Mouse (Mus musculus): ENCODE results near the gene Bach2. TPM values are rescaled to one million over a fixed set of nuclear protein-coding genes. Genes with fewer than 3 reads are reported as not detected.

The Bach2 gene
- polyA plus RNA-seq, 1 experiment from 2014 or later: 6.7 TPM

- peaks cover 10% of the 10 kb centered on the region for H3K4me1 ChIP-seq (replicated peaks; ENCODE audit: control insufficient read depth, insufficient read depth, low read length)
- no peak overlapping the region for H3K27ac ChIP-seq (ENCODE audit: low read depth)
- no peaks in the 10 kb centered on the region for H3K36me3 ChIP-seq (ENCODE audit: control insufficient read depth, insufficient read depth, low read length)
- no peak overlapping the region for H3K4me2 ChIP-seq (ENCODE audit: low read length)
- DNase-seq (ENCODE audit: low spot score): no peak
- ATAC-seq (replicated peaks; ENCODE audit: low FRiP score, low TSS enrichment, low read depth): no peak
- H3K9me3 ChIP-seq (ENCODE audit: control insufficient read depth, low read length): no peaks in the 10 kb centered on the region
- H3K9ac ChIP-seq (ENCODE audit: low read length): no peak overlapping the region
- 33% methylated on average over 4 of the region's 4 CpGs for WGBS
- H3K27me3 ChIP-seq (replicated peaks; ENCODE audit: control insufficient read depth, insufficient read depth, low read length): no peaks in the 10 kb centered on the region
- no peak overlapping the region for H3K4me3 ChIP-seq (ENCODE audit: low read depth, low read length)
Measured at GRCm38 (mm10) chr4:32218371-32218770, 20.2 kb upstream of the Bach2 start.

GRCm38 (mm10) chr4:32219428-32220128 is 19.0 kb upstream of the Bach2 start:
- Histone ChIP-seq H3K4me2 (ENCODE audit: low read length) (no peak overlapping the region), H3K36me3 (ENCODE audit: control insufficient read depth, insufficient read depth, low read length) (no peaks in the 10 kb centered on the region), H3K4me3 (ENCODE audit: low read depth, low read length) (no peak overlapping the region), H3K27me3 (replicated peaks; ENCODE audit: control insufficient read depth, insufficient read depth, low read length) (no peaks in the 10 kb centered on the region), H3K4me1 (replicated peaks; ENCODE audit: control insufficient read depth, insufficient read depth, low read length) (peaks cover 10% of the 10 kb centered on the region), H3K9me3 (ENCODE audit: control insufficient read depth, low read length) (no peaks in the 10 kb centered on the region), H3K27ac (ENCODE audit: low read depth) (0 out of 2 replicates have a peak overlapping the region, but pooled peaks have one; percentile 19), H3K9ac (ENCODE audit: low read length) (no peak overlapping the region)
- DNase-seq (ENCODE audit: low spot score) (no peak), ATAC-seq (replicated peaks; ENCODE audit: low FRiP score, low TSS enrichment, low read depth) (no peak)
- 55% methylated on average over 10 of the region's 10 CpGs for WGBS

- Histone ChIP-seq H3K4me1 (replicated peaks; ENCODE audit: control insufficient read depth, insufficient read depth, low read length) (peaks cover 10% of the 10 kb centered on the region), H3K27ac (ENCODE audit: low read depth) (0 out of 2 replicates have a peak overlapping the region, but pooled peaks have one; percentile 19), H3K4me2 (ENCODE audit: low read length) (no peak overlapping the region), H3K27me3 (replicated peaks; ENCODE audit: control insufficient read depth, insufficient read depth, low read length) (no peaks in the 10 kb centered on the region), H3K4me3 (ENCODE audit: low read depth, low read length) (no peak overlapping the region), H3K9me3 (ENCODE audit: control insufficient read depth, low read length) (no peaks in the 10 kb centered on the region), H3K9ac (ENCODE audit: low read length) (no peak overlapping the region), H3K36me3 (ENCODE audit: control insufficient read depth, insufficient read depth, low read length) (no peaks in the 10 kb centered on the region)
- ATAC-seq (replicated peaks; ENCODE audit: low FRiP score, low TSS enrichment, low read depth) (no peak), DNase-seq (ENCODE audit: low spot score) (no peak)
- WGBS: 54% methylated on average over 4 of the region's 4 CpGs
Measured at GRCm38 (mm10) chr4:32220129-32220491, 18.5 kb upstream of the Bach2 start.

DNA sequence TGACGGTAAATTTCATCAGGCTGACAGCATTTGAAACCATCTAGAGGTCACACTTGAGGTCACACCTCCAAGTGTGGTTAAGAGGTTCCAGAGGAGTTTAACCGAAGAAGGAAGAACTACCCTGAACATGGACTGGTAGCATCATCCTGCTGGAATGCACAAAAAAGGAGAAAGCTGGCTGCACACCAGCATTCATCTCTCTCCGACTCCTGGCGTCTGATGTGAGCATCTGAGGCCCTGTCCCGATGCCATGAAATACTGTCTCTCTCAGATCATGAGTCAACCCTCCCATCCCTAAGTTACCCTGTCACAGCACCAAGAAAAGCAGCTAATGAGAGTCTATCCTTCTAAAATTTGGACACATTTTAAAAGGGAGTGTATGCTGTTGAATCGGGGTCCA is 17.6 kb upstream of the Bach2 start:
- Histone ChIP-seq H3K4me1 (replicated peaks; ENCODE audit: control insufficient read depth, insufficient read depth, low read length) (peaks cover 10% of the 10 kb centered on the region), H3K4me2 (ENCODE audit: low read length) (no peak overlapping the region), H3K4me3 (ENCODE audit: low read depth, low read length) (no peak overlapping the region), H3K36me3 (ENCODE audit: control insufficient read depth, insufficient read depth, low read length) (no peaks in the 10 kb centered on the region), H3K27ac (ENCODE audit: low read depth) (no peak overlapping the region; the same call in 1 of the 2 replicates), H3K27me3 (replicated peaks; ENCODE audit: control insufficient read depth, insufficient read depth, low read length) (no peaks in the 10 kb centered on the region), H3K9ac (ENCODE audit: low read length) (no peak overlapping the region), H3K9me3 (ENCODE audit: control insufficient read depth, low read length) (no peaks in the 10 kb centered on the region)
- WGBS: 46% methylated on average over 6 of the region's 6 CpGs
- DNase-seq (ENCODE audit: low spot score) (no peak), ATAC-seq (replicated peaks; ENCODE audit: low FRiP score, low TSS enrichment, low read depth) (no peak)

GRCm38 (mm10) chr4:32223563-32223962 is 15.0 kb upstream of the Bach2 start:
- ATAC-seq (replicated peaks; ENCODE audit: low FRiP score, low TSS enrichment, low read depth) (no peak), DNase-seq (ENCODE audit: low spot score) (no peak)
- H3K27ac ChIP-seq (ENCODE audit: low read depth): no peak overlapping the region
- H3K9ac ChIP-seq (ENCODE audit: low read length): no peak overlapping the region
- H3K36me3 ChIP-seq (ENCODE audit: control insufficient read depth, insufficient read depth, low read length): no peaks in the 10 kb centered on the region
- H3K27me3 ChIP-seq (replicated peaks; ENCODE audit: control insufficient read depth, insufficient read depth, low read length): no peaks in the 10 kb centered on the region
- H3K4me1 ChIP-seq (replicated peaks; ENCODE audit: control insufficient read depth, insufficient read depth, low read length): peaks cover 10% of the 10 kb centered on the region
- H3K4me3 ChIP-seq (ENCODE audit: low read depth, low read length): no peak overlapping the region
- no peak overlapping the region for H3K4me2 ChIP-seq (ENCODE audit: low read length)
- H3K9me3 ChIP-seq (ENCODE audit: control insufficient read depth, low read length): no peaks in the 10 kb centered on the region

DNA sequence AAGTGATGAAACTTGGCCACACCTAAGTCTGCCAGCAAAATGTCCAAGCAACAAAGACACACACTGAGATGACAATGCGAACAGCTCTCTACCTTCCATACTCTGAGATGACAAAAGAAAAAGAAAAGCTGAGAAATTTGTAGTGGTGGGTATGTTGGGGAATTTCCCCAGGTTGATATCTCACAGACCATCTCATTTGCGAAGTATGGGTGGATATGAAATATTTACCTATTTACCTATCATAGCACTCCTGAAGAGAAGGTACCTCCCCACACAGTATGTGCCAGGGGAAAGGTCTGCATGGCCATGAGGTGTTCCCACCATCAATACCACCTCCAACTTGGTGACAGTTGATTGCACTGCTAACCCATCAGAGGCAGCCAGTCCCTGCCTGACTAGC is 13.4 kb upstream of the Bach2 start:
- no peak for ATAC-seq (replicated peaks; ENCODE audit: low FRiP score, low TSS enrichment, low read depth)
- 94% methylated on average over 2 of the region's 2 CpGs for WGBS

GRCm38 (mm10) chr4:32227970-32228557 is 10.5 kb upstream of the Bach2 start:
- no peaks in the 10 kb centered on the region for H3K27me3 ChIP-seq (replicated peaks; ENCODE audit: control insufficient read depth, insufficient read depth, low read length)
- 53% methylated on average over 8 of the region's 8 CpGs for WGBS
- H3K4me2 ChIP-seq (ENCODE audit: low read length): no peak overlapping the region
- no peaks in the 10 kb centered on the region for H3K9me3 ChIP-seq (ENCODE audit: control insufficient read depth, low read length)
- ATAC-seq (replicated peaks; ENCODE audit: low FRiP score, low TSS enrichment, low read depth) (no peak), DNase-seq (ENCODE audit: low spot score) (no peak)
- H3K9ac ChIP-seq (ENCODE audit: low read length): no peak overlapping the region
- H3K27ac ChIP-seq (ENCODE audit: low read depth): no peak overlapping the region
- no peaks in the 10 kb centered on the region for H3K36me3 ChIP-seq (ENCODE audit: control insufficient read depth, insufficient read depth, low read length)
- H3K4me3 ChIP-seq (ENCODE audit: low read depth, low read length): no peak overlapping the region
- no peaks in the 10 kb centered on the region for H3K4me1 ChIP-seq (replicated peaks; ENCODE audit: control insufficient read depth, insufficient read depth, low read length)

More for the DNA sequence above, 13.4 kb upstream of the Bach2 start:
- H3K4me3 ChIP-seq (ENCODE audit: low read depth, low read length): no peak overlapping the region
- peaks cover 2% of the 10 kb centered on the region for H3K4me1 ChIP-seq (replicated peaks; ENCODE audit: control insufficient read depth, insufficient read depth, low read length)
- H3K27ac ChIP-seq (ENCODE audit: low read depth): no peak overlapping the region
- H3K4me2 ChIP-seq (ENCODE audit: low read length): no peak overlapping the region
- no peaks in the 10 kb centered on the region for H3K27me3 ChIP-seq (replicated peaks; ENCODE audit: control insufficient read depth, insufficient read depth, low read length)
- no peak for DNase-seq (ENCODE audit: low spot score)
- no peaks in the 10 kb centered on the region for H3K36me3 ChIP-seq (ENCODE audit: control insufficient read depth, insufficient read depth, low read length)
- no peaks in the 10 kb centered on the region for H3K9me3 ChIP-seq (ENCODE audit: control insufficient read depth, low read length)
- H3K9ac ChIP-seq (ENCODE audit: low read length): no peak overlapping the region

- no peaks in the 10 kb centered on the region for H3K27me3 ChIP-seq (replicated peaks; ENCODE audit: control insufficient read depth, insufficient read depth, low read length)
- ATAC-seq (replicated peaks; ENCODE audit: low FRiP score, low TSS enrichment, low read depth): no peak
- H3K27ac ChIP-seq (ENCODE audit: low read depth): no peak overlapping the region
- no peaks in the 10 kb centered on the region for H3K4me1 ChIP-seq (replicated peaks; ENCODE audit: control insufficient read depth, insufficient read depth, low read length)
- WGBS: 82% methylated on average over 10 of the region's 10 CpGs
- no peak overlapping the region for H3K4me3 ChIP-seq (ENCODE audit: low read depth, low read length)
- no peak overlapping the region for H3K4me2 ChIP-seq (ENCODE audit: low read length)
- no peaks in the 10 kb centered on the region for H3K36me3 ChIP-seq (ENCODE audit: control insufficient read depth, insufficient read depth, low read length)
- H3K9me3 ChIP-seq (ENCODE audit: control insufficient read depth, low read length): no peaks in the 10 kb centered on the region
- DNase-seq (ENCODE audit: low spot score): no peak
- H3K9ac ChIP-seq (ENCODE audit: low read length): no peak overlapping the region
Measured at GRCm38 (mm10) chr4:32229266-32229665, 9.3 kb upstream of the Bach2 start.

Data from intestine, embryonic 14.5 days (tissue).